Mouse (Mus musculus) naive thymus-derived CD4-positive, alpha-beta T cell, adult 2 months (primary cell): ENCODE results near the gene Gbx2.

ENCODE experiments used
- DNase-seq: peaks from one replicate; pipeline ENCODE4 v3.0.0-alpha.2; 2011; ENCODE audit warnings: low read depth

Gene Gbx2

DNA sequence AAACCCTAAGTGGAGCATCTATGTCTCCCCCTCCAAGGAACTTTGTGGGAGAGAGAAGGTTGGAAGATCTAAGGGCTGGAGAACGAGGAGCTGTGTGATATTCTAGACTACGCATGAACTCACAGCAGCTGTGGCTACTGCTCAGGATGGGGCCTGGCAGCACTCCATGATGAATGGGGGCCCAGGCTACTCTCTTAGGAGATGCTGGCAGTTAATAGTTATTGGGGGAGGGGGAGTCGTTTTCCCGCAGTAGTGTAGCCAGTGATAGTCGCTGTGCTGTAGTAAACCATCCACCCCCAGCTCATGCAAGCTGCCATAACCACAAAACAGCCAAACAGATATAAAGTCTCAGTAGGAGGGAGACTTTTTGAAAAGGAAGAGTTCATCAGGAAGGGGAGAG is 18.6 kb downstream of the Gbx2 start:
- no peak for DNase-seq

DNA sequence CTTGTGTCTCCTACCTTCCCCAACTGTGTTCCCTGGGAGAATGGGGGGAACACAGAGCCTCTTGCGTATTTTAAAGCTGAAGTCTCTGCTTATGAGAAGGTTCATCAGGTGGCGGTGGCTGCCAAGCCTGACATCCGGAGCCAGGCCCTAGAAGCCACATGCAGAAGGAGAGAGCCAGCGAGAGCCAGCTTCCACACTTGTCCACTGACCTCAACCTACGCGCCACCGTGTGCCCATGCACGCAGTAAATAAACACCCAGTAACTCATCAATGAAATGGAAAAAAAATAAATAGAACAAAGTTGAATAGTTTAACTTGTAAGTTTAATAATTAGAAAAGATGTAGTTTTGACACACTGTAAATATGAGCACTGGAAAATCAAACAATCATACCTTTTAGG is 21.2 kb downstream of the Gbx2 start:
- no peak for DNase-seq

DNA sequence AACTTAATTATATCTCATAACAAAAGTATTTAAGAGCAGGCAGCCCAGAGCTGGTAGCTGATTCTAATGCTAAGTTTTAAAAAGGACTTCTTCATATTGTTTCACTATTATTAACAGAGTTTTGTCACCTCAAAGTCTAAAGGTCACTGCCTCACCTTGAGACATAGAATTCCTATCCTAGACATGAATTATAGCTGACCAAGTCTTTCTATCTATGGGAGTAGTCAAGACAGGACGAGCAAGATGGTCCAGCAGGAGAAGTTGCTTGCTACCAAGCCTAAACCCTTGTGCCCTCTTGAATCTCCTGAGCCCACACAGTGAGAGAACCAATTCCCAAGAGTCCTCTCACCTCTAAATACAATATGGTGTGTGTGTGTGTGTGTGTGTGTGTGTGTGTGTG is 28.3 kb downstream of the Gbx2 start:
- no peak for DNase-seq

DNA sequence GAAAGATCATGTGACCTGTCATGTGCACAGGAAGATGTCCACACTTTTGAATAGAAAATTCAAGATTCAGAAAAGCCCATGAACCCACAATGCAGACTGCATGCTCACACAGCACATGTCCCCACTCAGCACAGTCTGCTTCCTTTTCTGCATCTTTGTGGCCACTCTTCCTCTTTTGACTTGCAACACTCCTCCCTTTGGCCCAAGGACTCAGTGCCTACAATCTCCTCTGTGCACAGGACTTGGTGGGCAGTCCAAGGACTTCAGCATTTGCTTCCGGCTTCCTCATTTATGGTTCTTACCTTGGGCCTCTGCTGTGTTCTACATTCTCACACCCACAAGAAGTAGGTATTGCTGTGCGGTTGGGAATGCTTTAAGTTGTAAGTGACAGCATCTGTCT is 28.7 kb downstream of the Gbx2 start:
- no peak for DNase-seq

DNA sequence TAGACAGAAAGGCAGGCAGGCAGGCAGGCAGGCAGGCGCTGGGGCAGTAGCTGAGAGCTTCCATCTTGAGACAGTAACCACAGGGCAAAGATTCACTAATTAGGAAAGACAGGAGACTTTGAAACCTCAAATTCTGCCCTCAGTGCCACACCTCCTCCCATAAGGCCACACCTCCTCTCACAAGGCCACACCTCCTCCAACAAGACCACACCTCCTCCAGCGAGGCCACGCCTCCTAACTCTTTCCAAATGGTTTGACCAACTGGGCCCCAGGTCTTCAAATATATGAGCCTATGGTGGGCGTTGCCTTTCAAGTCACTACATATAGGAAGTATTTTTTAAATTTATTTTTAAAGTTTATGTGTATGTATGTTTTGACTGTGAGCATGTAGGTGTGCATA is 29.6 kb downstream of the Gbx2 start:
- no peak for DNase-seq

DNA sequence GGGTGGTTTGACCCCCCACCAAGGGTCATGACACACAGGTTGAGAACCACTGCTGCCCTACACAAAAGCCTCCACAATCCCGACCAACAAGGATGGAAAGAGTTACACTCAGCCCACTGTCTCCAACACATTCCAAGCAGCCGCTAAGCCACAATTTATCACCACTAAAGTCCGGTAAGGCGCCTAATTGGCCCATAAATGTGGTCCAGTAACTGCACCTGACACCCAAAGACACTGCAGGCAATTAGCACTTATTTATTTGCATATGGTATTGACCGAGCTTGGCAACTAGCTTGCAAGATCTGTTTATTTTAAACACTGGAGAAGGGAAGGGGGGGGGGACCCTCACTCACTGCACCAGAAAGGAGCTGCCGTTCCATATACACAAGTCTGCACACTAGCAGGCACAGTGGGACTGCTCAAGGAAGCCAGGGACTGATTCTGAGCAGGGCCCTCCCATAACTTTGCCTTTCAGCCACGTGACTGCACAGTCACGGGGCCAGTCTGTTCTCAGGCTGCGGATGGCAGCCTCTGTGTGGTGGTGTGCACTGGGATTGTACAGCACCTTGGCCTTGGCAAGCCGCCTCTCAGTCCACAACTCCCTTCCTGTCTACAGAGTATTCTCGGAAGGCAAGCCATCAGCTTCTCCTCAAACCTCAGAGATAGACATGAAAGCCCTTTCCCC is 31.1 kb downstream of the Gbx2 start:
- no peak for DNase-seq

DNA sequence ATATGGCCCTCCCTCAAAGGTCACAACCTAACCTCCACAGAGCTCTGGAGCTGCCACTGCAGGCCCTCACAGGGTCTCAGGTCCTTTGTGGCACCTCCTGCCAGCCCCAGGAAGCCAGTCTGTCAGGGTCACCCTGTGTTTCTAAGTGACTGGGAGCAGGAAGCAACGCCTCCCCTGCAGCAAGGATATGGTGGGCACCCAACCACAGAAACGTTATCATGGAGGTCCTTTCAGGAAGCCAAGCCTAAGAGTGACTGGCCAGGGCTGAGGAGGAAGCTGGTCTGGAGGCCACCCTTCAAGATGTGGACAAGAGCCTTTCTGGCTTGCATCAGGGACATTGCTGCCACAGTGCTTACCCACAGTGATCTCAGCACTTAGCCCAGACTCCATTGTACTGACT is 31.9 kb downstream of the Gbx2 start:
- DNase-seq = no peak

DNA sequence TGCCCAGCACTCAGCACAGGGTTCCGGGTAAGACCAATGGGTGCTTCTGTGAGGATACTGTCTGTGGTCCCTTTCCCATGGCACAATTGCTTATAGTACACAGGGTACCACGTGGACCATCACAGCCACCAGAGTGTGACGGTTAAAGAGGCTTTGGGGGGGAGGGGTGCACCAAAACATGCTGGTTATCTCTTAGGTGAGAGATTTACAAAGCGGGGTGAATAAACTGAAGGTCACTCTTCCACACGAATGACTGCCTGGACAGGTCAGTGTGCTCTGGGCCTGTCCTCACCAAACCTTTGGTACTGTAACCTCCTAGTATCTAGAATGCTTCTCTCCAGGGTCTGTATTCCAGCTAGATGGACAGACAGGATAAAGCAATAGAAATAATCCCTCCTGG is 35.2 kb downstream of the Gbx2 start:
- DNase-seq = no peak

DNA sequence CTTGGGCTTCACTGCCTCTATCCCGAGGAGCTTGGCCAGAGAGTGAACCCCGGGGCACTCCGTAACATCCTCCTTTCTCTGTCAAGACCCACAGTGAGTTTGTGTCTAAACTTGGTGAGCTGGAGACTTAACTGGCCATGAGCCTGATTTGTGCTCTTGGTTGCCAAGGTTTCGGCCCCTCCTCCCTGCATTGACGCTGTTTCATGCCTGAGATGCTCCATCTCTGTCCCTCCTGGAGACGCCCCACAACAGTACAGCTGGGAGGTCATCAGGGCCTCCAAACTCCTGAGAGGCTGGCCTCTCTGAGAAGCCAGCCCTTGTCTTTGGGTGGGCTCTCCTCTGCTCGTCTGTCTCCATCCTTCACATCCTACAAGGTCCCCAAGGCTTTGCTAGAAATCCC is 38.7 kb downstream of the Gbx2 start:
- DNase-seq = no peak

DNA sequence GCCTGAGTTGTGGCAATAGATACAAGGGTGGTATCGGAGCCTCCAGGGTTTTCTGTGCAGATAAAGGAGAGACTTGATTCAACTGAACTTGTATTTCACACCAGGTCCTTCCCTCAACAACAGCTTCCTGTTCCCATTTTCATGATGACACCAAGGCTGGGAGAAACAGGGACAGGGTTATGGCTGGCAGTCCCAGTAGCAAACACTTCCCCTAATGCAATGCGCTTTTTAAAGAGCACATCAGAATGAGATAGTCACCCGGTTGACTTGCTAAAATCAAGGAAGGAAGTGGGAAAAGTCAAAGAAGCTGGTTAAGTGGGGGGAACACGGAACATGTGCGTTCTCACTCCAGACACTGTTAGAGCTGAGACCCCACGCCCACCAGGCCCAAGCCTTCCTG is 39.6 kb downstream of the Gbx2 start:
- DNase-seq = no peak

DNA sequence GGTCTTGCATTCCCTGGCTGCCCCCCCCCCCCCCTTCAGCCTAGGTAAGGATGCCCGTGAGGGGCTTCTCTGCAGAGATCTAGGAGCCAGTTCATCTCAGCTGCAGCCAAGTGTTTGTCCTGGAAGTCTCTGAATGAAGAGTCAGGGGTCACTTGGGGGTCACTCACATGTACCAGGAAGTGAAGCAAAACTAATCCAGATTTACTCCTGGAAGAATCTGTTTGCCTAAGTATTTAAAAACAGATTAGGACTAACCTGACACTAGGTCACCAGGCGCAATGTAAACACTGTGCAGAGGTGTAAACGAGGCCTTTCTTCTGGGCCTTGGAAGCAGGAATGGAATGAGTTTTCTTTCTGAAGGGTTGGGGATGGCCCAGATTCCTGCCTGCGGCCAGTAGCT is 45.3 kb downstream of the Gbx2 start:
- no peak for DNase-seq

DNA sequence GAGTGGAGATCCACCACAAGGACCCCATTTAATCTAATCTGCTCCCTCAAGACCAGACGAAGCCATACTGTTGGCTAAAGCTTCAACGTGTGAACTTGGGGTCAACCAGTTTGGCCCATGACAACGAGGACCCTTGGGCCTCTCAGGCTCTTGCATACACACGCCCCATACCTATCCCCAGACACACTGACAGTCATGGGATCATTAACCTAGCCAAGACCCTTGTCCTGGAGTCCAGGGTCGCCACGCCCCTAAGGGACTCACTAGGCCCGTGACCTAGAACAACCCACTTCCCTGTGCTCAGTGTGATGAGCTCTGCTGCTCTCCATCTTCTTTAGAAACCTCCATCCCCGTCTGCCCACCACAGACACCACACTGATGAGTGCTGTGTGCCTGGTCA is 46.6 kb downstream of the Gbx2 start:
- no peak for DNase-seq

DNA sequence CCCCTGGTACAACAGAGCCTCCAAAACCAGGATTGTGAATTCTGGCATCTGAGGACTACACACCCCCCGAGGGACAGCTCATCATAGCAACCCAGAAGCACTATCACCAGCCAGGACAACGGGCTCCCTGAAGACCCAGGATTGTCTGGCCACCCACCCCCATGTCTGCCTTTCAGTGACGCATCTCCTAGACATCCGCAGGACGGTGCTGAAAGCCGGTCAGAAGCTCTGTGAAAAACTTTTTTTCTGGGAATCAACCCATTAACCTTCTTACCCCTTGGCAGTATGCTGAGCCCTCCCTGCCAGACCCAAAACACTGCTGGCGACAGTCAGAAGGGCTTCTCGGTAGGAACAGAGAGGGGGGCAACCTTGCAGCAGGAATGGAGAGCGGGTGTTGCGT is 50.1 kb downstream of the Gbx2 start:
- no peak for DNase-seq

DNA sequence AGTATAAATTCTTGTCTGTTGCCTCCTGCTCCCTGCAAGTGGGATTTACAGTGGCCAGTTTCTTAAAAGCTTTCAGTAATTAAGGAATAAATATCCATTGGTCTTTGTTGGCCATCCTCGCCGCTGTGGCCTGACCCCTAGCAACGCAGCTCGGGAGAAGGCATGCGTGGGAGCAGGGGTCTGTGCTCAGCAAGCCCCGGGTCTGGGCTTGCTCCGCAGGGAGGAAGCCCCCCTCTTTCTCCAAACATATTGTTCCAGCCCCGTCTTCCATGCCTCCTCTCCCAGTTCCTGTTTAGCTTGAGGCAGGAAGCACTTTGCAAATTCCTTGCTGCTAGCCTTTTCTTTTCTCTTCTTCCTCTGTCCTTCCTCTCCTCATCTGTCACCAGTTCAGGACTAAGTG is 50.8 kb downstream of the Gbx2 start:
- no peak for DNase-seq

DNA sequence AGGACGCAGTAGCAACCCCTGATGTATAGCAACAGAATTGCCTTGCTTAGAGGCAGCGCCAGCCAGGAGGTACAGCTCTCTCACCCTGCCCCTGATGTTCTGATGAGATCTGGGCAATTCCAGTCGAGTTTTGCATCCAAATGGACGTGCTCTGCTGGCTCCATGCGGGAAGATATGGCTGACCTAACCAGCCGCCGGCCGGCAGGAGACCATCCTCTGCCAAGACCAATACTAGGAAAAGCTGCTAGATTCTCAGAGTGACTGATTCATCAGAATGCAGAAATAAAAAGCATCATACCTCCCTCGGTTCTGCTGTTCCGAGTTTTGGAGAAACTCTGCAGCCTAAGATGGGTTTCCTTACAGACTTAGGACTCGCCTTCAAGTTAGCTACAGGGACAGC is 52.5 kb downstream of the Gbx2 start:
- no peak for DNase-seq
